Mouse (Mus musculus): ENCODE data around the gene Nfia. TPM values are rescaled to one million over a fixed set of nuclear protein-coding genes. Genes with fewer than 3 reads are reported as not detected.
A peak's percentile ranks its signal among the peaks of the same experiment; 100 is the strongest.

Gene Nfia
- polyA plus RNA-seq, 3 experiments from 2014 or later = 11.0 to 19.2 (median 15.7) TPM

GRCm38 (mm10) chr4:97841063-97841595 is 68.6 kb downstream of the Nfia start:
- no peak for ATAC-seq

- ATAC-seq = peak; percentile 70
Observed at GRCm38 (mm10) chr4:97841745-97842144, 69.2 kb downstream of the Nfia start.

- ATAC-seq = no peak
Observed at GRCm38 (mm10) chr4:97843981-97844690, 71.6 kb downstream of the Nfia start.

DNA sequence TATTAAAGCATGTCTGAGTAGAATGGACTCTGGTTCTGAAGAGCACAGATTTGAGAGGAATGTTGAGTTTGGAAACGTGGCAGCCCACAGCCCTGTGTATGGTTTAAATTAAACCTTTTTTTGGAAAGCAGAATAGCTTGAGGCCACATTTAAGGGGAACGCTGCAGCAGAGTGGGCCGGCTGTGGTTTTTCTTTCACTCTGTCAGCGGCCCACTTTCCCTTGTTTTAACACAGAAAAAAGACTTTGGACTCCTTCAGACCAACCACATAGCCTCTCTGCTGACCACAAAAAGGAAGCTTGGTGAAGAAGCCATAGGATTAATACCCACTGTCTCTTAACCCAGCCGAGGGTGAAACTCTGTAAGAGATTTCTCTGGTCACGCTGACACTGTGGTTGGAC is 72.4 kb downstream of the Nfia start:
- ATAC-seq = no peak

DNA sequence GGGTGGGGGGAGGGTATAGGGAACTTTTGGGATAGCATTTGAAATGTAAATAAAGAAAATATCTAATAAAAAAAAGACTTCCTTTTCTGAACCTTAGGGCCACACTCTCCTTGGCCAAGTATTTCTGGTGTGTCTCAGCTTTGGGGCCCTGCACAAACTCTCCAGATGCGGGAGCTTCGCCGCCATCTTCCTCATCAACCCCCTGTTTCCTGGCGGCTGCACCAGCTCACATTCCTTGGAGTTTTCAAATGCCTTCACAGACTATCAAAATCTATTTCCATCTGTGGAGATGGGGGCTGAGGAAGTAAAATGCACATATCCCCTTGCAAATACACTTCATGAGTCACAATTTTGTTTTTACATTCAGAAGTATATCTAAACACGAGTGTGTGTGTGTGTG is 75.1 kb downstream of the Nfia start:
- no peak for ATAC-seq

DNA sequence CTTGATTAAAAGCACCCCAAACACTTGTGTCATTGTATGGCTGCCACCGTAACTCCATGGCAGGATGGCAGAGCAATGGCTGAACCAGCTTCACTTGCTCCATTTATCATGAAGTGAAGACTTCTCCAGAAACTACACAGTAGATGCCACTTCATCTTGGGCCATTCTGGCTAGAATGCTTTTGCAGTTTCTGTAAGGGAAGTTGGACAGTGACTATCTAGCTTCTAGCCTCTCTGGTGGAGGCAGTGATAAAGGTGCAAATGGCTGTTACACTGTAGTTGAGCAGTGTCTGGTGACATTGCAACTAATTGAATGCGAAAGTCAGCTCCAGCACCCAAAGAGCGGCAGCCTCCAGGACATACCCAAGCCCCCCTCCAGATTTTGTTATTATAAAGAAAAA is 78.5 kb downstream of the Nfia start:
- ATAC-seq = no peak

DNA sequence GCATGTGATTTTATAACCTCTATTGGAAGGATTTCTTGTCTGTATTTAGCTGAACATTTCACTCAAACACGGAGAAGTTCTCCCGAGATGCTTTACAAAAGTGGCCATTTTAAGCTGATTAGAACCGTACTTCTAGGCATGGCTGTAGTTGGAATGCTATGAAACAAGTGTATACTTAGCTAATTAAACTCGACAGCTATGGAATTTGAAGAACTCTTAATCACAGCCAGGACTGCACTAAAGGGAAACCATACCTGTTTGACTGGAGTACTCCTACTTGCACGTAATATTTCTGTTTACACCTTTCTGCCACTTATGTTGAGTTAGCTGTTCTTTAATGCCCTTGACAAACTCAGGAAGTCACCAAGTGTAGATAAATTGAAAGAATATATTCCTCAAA is 79.2 kb downstream of the Nfia start:
- ATAC-seq = no peak

- no peak for ATAC-seq
Observed at GRCm38 (mm10) chr4:97852626-97853025, 80.1 kb downstream of the Nfia start.

- ATAC-seq = peak; percentile 67
Observed at GRCm38 (mm10) chr4:97854779-97855178, 82.2 kb downstream of the Nfia start.

DNA sequence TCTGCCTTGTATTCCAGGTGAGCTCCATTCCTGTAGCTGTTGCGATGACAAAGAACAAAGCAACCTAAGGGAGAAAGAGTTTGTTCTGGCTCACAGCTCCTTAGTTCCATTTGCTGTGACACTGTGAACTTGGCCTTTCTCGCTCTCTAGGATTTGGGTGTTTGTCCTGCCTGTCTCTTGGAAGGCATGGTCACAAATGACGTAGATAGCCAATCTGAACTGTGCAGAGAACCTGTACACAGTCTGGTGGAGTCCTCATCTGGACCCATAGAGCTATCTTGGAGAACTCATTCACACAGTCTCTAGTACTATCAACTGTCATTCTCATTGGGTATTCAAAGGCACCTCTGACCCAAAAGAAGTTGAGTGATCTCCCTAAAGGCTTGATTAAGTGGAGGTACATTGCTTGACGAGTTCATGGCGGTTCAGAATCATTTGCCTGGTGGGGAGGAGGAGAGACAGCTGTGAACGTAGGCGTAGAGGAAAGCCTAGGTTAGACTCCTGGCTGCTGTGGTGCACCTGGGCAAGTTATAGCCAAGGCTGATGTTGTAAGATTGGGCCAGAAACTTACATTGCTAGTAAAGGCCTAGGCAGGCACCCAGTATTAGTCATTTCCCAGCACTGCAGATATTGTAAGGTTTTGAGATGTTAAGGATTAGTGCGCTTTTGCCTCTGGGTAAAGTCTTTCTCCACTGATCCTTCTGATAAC is 83.3 kb downstream of the Nfia start:
- ATAC-seq = no peak

DNA sequence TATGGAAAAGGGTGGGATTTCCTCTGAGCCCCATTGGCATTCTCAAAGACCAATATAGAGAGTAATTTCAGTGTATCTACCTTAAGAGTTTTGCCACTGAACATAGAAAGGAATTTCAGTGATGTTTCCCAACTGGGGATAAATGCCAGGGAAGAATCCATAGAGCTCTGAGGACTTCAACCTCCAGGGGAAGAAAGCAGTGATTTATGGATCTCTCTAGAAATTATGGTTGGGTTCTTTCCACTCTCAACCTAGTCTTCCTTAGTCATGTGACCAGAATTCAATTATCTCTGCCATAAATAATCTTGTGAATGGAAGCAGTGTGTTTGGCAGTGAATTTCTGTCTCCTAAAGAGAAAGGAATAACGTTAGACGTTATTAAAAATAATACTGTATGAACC is 85.0 kb downstream of the Nfia start:
- ATAC-seq = no peak

DNA sequence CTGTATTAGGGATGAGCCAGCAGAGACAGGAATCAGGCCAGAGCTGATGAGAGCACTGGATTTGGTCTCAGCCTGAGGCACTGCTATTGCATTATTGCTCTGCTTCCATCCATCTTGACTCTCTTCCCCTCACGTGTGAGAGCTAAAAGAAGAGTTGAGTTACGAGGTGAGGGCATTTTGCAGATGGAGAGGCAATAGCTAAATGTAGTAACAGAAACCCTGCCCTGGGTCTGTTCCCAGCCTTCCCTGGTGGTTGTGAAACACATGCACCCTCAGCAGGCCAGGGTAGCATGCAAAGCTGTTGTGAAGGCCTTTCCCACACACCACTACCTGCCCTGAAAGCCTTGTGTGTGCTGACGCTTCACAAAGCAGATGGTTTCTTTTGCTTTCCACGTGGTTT is 86.9 kb downstream of the Nfia start:
- no peak for ATAC-seq

DNA sequence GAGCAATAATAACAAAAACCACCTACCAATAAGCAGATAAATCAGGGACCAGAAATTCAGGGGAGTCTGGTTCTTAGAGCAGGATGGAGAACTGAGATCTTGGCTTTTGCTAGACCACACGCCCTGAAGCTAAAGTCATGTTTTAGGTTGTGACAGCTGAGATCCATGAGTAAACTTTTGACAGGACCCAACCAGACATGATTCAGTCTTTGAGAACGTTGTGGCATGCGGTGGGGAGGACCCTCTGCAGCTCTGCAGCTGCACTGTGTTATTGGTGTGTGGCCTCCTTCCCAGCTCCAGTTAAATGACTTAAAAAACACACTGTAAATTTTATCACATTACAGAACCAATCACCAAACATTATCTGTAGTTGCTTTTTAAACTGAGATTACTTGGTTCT is 87.8 kb downstream of the Nfia start:
- no peak for ATAC-seq

- ATAC-seq = peak; percentile 82
Observed at GRCm38 (mm10) chr4:97860791-97861344, 88.3 kb downstream of the Nfia start.

- ATAC-seq = no peak
Observed at GRCm38 (mm10) chr4:97862379-97862778, 89.8 kb downstream of the Nfia start.

DNA sequence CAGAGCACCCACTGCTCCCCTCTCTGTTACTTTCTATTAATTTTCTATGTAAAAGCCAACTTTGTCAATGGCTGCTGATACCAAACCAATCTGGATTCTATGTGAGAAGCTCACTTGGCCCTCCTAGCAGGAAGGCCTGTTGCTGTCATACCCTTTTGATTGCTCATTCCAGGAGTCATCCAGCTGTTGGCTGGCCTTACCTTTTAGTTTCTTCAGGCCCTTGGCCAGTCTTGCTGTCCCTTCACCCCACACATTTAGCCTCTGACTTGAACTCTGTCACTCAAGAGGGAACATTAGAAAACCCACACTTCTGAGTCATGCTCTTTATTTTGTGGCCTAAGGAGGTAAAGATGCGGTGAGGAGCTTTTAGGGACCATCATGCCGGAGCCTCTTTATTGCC is 91.7 kb downstream of the Nfia start:
- ATAC-seq = no peak

DNA sequence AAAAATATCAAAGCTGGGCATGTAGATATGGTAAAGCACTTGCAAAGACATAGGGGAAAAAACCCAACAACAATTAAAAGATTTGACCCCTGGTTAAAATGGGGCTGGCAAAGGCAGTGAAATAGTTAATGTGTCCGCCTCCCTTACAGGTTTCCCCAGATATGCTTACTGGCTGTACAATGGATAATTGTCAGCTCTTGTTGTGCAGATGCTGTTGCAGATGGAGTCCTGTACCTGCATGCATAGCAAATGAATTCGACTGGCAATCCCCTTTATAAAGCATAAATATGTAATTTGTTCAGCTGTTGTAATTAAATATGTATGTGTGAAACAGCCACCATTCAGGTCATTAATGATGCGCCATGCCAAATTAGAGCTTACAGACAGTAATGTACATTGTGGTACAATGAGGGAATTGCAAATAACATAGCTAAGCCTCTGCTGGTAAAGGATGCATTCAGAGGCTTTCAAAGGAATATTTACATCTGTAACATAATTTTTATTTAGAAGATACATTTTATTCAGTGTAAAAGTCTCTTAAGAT is 92.9 kb downstream of the Nfia start:
- ATAC-seq = no peak

DNA sequence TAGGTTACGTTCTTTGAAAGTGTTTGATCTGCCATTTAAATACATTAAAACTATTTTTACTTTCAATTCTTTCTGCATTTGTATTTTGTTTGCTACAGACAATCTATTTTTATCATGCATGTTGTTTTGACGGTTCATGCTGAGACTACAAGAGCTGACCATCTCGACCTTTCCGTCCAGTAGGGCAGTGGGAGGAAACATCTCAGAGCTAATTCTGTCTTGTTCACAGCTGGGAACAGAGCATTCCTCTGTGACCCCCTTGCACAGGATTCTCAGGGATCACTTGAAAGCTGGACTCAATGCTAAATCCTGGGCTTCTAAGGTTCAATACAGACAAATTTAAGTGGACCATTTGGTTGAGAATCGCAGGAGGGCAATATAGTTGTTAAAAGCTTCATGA is 93.9 kb downstream of the Nfia start:
- no peak for ATAC-seq

- ATAC-seq = no peak
Observed at GRCm38 (mm10) chr4:97868307-97868937, 95.9 kb downstream of the Nfia start.

DNA sequence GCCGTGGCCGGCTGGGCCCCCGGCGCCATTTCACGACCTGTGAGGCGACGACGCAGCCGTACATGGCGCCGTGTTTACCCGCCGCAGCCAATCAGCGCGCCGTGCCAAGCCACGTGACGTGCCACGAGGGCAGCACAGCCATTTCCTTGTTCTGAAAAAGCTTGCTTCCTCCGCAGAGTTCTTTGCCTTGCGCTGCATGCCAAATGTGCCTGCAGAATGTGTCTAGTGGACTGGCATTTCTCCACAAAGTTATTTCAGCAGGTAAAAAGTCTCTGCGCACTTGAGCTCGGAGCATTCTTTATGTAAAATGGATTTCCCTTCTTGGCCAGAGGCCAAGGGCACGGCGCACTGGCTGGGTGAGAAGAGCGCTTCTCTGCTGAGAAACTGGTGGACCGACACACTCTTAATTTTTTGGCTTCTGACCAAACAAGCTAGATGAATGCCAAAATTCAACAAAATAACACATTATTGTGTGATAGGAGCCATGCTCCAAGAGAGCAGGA is 96.5 kb downstream of the Nfia start:
- ATAC-seq = no peak

DNA sequence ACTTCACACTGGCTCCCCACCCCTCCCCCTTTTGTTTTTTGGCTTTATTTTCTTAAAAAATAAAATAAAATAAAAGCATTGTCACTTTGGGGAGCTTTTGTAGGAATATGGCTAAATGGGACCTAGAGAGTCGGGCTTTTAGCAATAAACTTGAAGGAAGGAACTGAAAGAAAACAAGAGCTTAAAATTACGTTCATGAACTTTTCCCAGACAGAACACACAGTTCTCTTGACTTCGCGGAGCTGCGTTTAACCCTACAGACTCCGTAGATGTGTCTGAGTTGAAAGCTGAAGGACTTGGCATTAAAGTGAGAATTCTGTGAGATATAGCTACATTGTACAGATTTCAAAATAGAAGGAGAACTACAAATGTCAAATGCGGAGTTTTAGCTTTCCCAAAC is 96.9 kb downstream of the Nfia start:
- ATAC-seq = no peak

DNA sequence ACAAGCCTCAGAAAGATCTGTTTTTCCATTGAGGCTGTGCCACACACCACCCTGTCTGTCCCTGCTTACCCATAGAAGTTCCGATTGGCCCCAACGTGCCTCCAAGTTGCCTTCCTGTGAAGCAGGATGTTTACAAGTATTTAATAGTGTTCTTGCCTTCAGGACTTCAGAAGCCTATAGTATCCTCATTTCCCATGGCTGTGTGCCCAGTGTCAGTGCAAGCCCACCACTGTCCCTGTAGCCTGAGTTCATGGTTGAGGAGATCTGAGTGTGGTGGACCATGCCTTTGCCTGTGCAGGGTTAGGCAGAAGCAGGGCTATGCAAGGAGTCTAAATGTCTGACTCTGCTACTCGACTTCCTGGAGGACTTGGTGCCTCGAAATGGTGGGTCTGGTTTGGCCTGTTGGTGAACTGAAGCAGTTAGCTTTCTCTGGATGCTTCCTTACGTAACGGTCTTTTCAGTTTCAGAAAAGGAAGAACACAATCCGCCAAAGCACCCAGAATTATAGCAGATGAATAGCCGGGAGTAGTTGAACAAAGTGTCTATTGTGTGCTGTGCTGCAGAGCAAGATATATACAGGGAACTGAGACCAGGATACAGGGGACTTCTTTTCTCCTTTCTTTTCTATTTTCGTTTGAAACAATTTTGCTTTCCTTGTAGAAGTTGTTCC is 99.4 kb downstream of the Nfia start:
- ATAC-seq = peak; percentile 93

Measured in inflammation-experienced regulatory T-cells, adult 6 months (primary cell).